Mouse (Mus musculus) liver, embryonic 14.5 days (tissue): ENCODE measurements around the gene Gm826.

Source experiments
- CTCF ChIP-seq: IDR thresholded peaks from 2 replicates; pipeline ENCODE4 v1.5.1; 2016; ENCODE audit warnings: antibody characterized with exemption, low read depth, control low read depth
- EP300 ChIP-seq: IDR thresholded peaks from 2 replicates; pipeline ENCODE4 v1.6.1; 2016; ENCODE audit warnings: antibody characterized with exemption, low read depth

DNA sequence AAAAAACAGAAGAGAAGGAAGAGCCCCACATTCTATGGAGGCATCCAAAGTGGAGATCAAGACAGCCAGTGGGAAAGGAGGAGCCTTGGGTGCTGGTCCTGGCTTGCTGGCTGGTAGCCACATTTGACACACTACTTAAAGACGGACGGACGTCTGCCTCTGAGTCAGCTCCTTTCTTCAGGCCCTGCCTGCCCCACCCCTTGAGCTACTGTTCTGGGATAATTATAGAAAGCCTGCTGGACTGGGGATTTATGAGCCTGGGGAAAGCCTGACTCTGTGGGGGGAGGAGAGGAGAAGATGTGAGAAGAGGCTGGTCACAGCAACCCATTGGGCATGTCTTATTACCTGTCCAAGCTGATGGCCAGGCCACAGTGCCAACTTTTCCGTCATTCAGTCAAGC is 12.1 kb downstream of the Gm826 start:
- TF ChIP-seq CTCF (no peak), EP300 (no peak)
